Mouse (Mus musculus): ENCODE measurements around the gene H60b. TPM values are rescaled to one million over a fixed set of nuclear protein-coding genes. Genes with fewer than 3 reads are reported as not detected.
"Not testable (repeated sequence)": the region's sequence is repeated elsewhere in the genome, so short reads cannot be mapped to it uniquely, and the experiment has no call there.

Gene H60b
- total and polyA plus RNA-seq, 2 experiments from 2014 or later: 0.15 to 1.0 TPM

GRCm38 (mm10) chr10:22172431-22173334 lies 14.3 kb downstream of the H60b start:
- not testable (repeated sequence) for H3K9ac ChIP-seq; H3K4me2 ChIP-seq (ENCODE audit: low read depth); H3K36me3 ChIP-seq (ENCODE audit: insufficient read depth); H3K27me3 ChIP-seq (ENCODE audit: insufficient read depth, low read length); H3K4me3 ChIP-seq (ENCODE audit: low read depth, low read length); ATAC-seq; H3K4me1 ChIP-seq (ENCODE audit: insufficient read depth); H3K27ac ChIP-seq (ENCODE audit: low read depth, low read length); DNase-seq; H3K9me3 ChIP-seq (ENCODE audit: low read length)
- WGBS: 70% methylated on average over 4 of the region's 5 CpGs

- H3K27ac ChIP-seq (ENCODE audit: low read depth, low read length); H3K36me3 ChIP-seq (ENCODE audit: insufficient read depth); H3K4me1 ChIP-seq (ENCODE audit: insufficient read depth); H3K4me3 ChIP-seq (ENCODE audit: low read depth, low read length); DNase-seq; H3K9ac ChIP-seq; H3K9me3 ChIP-seq (ENCODE audit: low read length); H3K4me2 ChIP-seq (ENCODE audit: low read depth); H3K27me3 ChIP-seq (ENCODE audit: insufficient read depth, low read length): not testable (repeated sequence)
- ATAC-seq: peak; percentile 34; the same call in 1 of the 2 replicates
- WGBS: 20% methylated on average over 9 of the region's 17 CpGs
Measured at GRCm38 (mm10) chr10:22173335-22174189, 15.2 kb downstream of the H60b start.

DNA sequence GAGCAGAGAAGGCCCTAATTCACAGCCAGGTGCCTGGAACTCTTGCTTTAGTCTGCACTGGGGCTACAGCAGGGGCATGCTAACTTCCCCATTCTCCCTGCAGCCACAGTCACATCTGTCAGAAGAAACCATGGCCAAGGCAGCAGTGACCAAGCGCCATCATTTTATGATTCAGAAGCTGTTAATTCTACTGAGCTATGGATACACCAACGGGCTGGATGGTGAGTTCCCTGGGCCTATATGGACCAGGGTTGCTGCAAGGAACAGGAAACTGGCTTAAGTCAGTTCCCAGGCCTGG lies 15.8 kb downstream of the H60b start:
- not testable (repeated sequence) for H3K4me3 ChIP-seq (ENCODE audit: low read depth, low read length); H3K9me3 ChIP-seq (ENCODE audit: low read length); H3K9ac ChIP-seq; H3K4me2 ChIP-seq (ENCODE audit: low read depth); H3K4me1 ChIP-seq (ENCODE audit: insufficient read depth); H3K36me3 ChIP-seq (ENCODE audit: insufficient read depth); H3K27me3 ChIP-seq (ENCODE audit: insufficient read depth, low read length); DNase-seq; ATAC-seq; H3K27ac ChIP-seq (ENCODE audit: low read depth, low read length)
- WGBS: 91% methylated on average over 2 of the region's 2 CpGs

DNA sequence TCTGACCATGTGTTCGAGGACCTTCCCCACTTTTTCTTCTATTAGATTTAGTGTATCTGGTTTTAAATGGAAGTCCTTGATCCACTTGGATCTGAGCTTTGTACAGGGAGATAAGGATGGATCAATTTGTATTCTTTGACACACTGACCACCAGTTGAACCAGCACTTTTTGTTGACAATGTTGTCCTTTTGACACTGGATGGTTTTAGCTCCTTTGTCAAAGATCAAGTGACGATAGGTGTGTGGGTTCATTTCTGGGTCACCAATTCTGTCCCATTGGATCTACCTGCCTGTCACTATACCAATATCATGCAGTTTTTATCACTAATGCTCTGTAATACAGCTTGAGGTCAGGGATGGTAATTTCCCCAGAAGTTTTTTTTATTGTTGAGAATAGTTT lies 18.1 kb downstream of the H60b start:
- DNase-seq; H3K27me3 ChIP-seq (ENCODE audit: insufficient read depth, low read length); H3K9me3 ChIP-seq (ENCODE audit: low read length); ATAC-seq; H3K4me1 ChIP-seq (ENCODE audit: insufficient read depth); H3K27ac ChIP-seq (ENCODE audit: low read depth, low read length); H3K36me3 ChIP-seq (ENCODE audit: insufficient read depth); H3K9ac ChIP-seq; H3K4me2 ChIP-seq (ENCODE audit: low read depth); H3K4me3 ChIP-seq (ENCODE audit: low read depth, low read length): not testable (repeated sequence)
- 89% methylated on average over 2 of the region's 2 CpGs for WGBS

- not testable (repeated sequence) for H3K4me2 ChIP-seq (ENCODE audit: low read depth); H3K36me3 ChIP-seq (ENCODE audit: insufficient read depth)
- 1% methylated on average over 9 of the region's 10 CpGs for WGBS
Measured at GRCm38 (mm10) chr10:22191035-22191434, 32.6 kb downstream of the H60b start.

DNA sequence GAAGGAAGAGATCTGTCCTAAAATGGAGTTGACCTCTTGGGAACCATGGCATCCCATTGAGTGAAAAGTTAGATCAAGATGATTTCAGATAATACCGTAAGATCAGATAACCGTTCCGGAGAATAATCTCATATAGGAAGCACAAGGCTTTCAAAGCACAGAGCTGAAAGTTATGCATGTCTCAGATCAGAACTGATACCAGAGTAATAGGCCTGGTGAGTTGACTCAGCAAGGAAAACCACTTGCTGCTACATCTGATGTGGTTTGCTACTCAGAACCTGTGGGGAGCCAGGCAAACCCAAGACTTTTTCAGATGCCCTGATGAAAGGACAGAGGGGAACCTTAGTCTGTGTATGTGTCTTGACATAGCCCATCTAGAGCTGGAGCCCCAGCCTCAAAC lies 43.0 kb downstream of the H60b start:
- H3K27me3 ChIP-seq (ENCODE audit: insufficient read depth, low read length); ATAC-seq; H3K36me3 ChIP-seq (ENCODE audit: insufficient read depth); H3K4me1 ChIP-seq (ENCODE audit: insufficient read depth); H3K4me2 ChIP-seq (ENCODE audit: low read depth); DNase-seq; H3K9ac ChIP-seq; H3K4me3 ChIP-seq (ENCODE audit: low read depth, low read length); H3K27ac ChIP-seq (ENCODE audit: low read depth, low read length); H3K9me3 ChIP-seq (ENCODE audit: low read length): not testable (repeated sequence)
- WGBS: no CpG with 5 or more reads among the region's 3 CpGs

More at GRCm38 (mm10) chr10:22191035-22191434, 32.6 kb downstream of the H60b start:
- 0 out of 2 replicates have a peak, but pooled peaks have one; percentile 46 for ATAC-seq
- not testable (repeated sequence) for H3K9me3 ChIP-seq (ENCODE audit: low read length); H3K27me3 ChIP-seq (ENCODE audit: insufficient read depth, low read length); DNase-seq; H3K27ac ChIP-seq (ENCODE audit: low read depth, low read length); H3K4me1 ChIP-seq (ENCODE audit: insufficient read depth); H3K9ac ChIP-seq; H3K4me3 ChIP-seq (ENCODE audit: low read depth, low read length)

- not testable (repeated sequence) for H3K36me3 ChIP-seq (ENCODE audit: insufficient read depth); H3K9me3 ChIP-seq (ENCODE audit: low read length); H3K4me2 ChIP-seq (ENCODE audit: low read depth); H3K9ac ChIP-seq; H3K27me3 ChIP-seq (ENCODE audit: insufficient read depth, low read length); H3K27ac ChIP-seq (ENCODE audit: low read depth, low read length); H3K4me3 ChIP-seq (ENCODE audit: low read depth, low read length); H3K4me1 ChIP-seq (ENCODE audit: insufficient read depth); DNase-seq
- peak; percentile 79 for ATAC-seq
- no CpG with 5 or more reads among the region's 2 CpGs for WGBS
Measured at GRCm38 (mm10) chr10:22202784-22203583, 44.6 kb downstream of the H60b start.

DNA sequence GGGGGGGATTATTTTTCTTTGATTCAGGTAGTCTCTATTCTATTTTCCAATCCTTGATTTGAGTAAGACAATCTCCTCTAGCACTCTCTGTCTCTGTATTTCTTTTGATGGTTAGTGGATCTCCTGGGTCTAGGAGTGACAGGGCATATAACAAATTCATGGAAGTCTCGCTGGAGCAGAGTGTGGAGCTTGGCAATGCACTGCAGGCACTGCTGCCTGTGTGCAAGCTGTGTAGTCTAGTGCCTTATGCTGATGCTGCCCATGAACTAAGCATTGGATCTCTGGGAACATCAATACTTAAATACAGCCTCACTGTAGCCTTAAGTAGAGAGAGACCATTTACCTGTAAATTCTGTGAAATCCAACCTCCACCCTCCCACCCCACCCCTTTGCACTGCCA lies 48.1 kb downstream of the H60b start:
- peak; percentile 56 for ATAC-seq
- H3K27ac ChIP-seq (ENCODE audit: low read depth, low read length); H3K4me1 ChIP-seq (ENCODE audit: insufficient read depth); H3K36me3 ChIP-seq (ENCODE audit: insufficient read depth); H3K4me3 ChIP-seq (ENCODE audit: low read depth, low read length); H3K9ac ChIP-seq; H3K27me3 ChIP-seq (ENCODE audit: insufficient read depth, low read length); H3K4me2 ChIP-seq (ENCODE audit: low read depth); DNase-seq; H3K9me3 ChIP-seq (ENCODE audit: low read length): not testable (repeated sequence)
- WGBS: 65% methylated on average over 1 of the region's 1 CpGs

All from forebrain, postnatal 0 days (tissue).